14 mouse cellular contexts compared by ENCODE assay signal in genomic region chr3:94610581-94610980, GRCm38 (mm10). TPM values are rescaled to one million over a fixed set of nuclear protein-coding genes. Genes with fewer than 3 reads are reported as not detected.
DNase-seq lines count a peak whose midpoint lies in the region; ATAC-seq lines count a peak whose summit lies in the region.
"Had no signal": no experiment of that assay in that cellular context is flagged by ENCODE, and none has a peak within 500 bp of the region (broad histone marks: within the 10 kb centered on the region; RNA-seq: fewer than 3 reads in every experiment).

No protein-coding gene starts in this region.

- 81% methylated on average over 2 of the region's 2 CpGs for WGBS in heart, embryonic 11.5 days (ENCODE audit: insufficient replicate concordance)
- 83% methylated on average over 2 of the region's 2 CpGs for WGBS in heart, embryonic 10.5 days

- H3K4me1 ChIP-seq in heart, embryonic 11.5 days (ENCODE audit: control insufficient read depth, insufficient read depth, low read length) = peaks cover 13% of the 10 kb centered on the region
- H3K4me1 ChIP-seq in heart, embryonic 10.5 days = peaks cover 22% of the 10 kb centered on the region

- H3K27me3 ChIP-seq in heart, embryonic 11.5 days (ENCODE audit: control insufficient read depth, insufficient read depth, low read length) = no peaks in the 10 kb centered on the region
- no peaks in the 10 kb centered on the region for H3K27me3 ChIP-seq in heart, embryonic 10.5 days (ENCODE audit: insufficient read depth, poor library complexity, severe bottlenecking)

- H3K9me3 ChIP-seq in heart, embryonic 11.5 days (replicated peaks; ENCODE audit: control insufficient read depth, low read length) = no peaks in the 10 kb centered on the region
- no peaks in the 10 kb centered on the region for H3K9me3 ChIP-seq in heart, embryonic 10.5 days

- DNase-seq in heart, adult 8-10 months (ENCODE audit: low spot score) = peak; percentile 41
- DNase-seq in NIH3T3 (ENCODE audit: low read depth) = peak; percentile 81
- peak; percentile 50 to 54 for DNase-seq in adrenal gland, postnatal 36 days
- DNase-seq in heart, embryonic 10.5 days (ENCODE audit: low spot score) = peak; percentile 59
- no peak for DNase-seq in layer of hippocampus, adult 9-10 months (ENCODE audit: low spot score)
- DNase-seq in thymus, adult 18-20 months = no peak
- DNase-seq: cerebellum, adult 9-10 months; spleen, adult 18-20 months had no signal

- no peak overlapping the region for H3K4me3 ChIP-seq in heart, embryonic 11.5 days (ENCODE audit: low read depth, low read length)
- H3K4me3 ChIP-seq in heart, embryonic 10.5 days = no peak overlapping the region

- no peaks in the 10 kb centered on the region for H3K36me3 ChIP-seq in heart, embryonic 11.5 days (ENCODE audit: control insufficient read depth, insufficient read depth, low read length)
- H3K36me3 ChIP-seq in heart, embryonic 10.5 days = no peaks in the 10 kb centered on the region; the same call in 1 of the 2 replicates

- H3K9ac ChIP-seq in heart, embryonic 11.5 days (ENCODE audit: low read depth, low read length) = no peak overlapping the region

- no peak overlapping the region for H3K4me2 ChIP-seq in heart, embryonic 11.5 days
- H3K4me2 ChIP-seq: midbrain, embryonic 11.5 days had no signal

- no peak overlapping the region for H3K27ac ChIP-seq in heart, embryonic 11.5 days (ENCODE audit: low read depth, low read length)
- no peak overlapping the region for H3K27ac ChIP-seq in heart, embryonic 10.5 days

- no peak for ATAC-seq in heart, embryonic 11.5 days (replicated peaks; ENCODE audit: insufficient number of reproducible peaks, low FRiP score, low TSS enrichment)

RNA-seq across cellular contexts. Expression of gene Snx27, which starts 28.1 kb away (rescaled TPM):
- total RNA-seq in heart, adult 8-10 months (2022) = 10 to 100 TPM; 24.8 to 29.0 (median 27.0) TPM
- polyA plus RNA-seq in heart, embryonic 11.5 days (2014; fragmentation: Nextera tagmentation; extraction: Ambion mirVana) = 21.2 and 23.7 TPM in 2 replicates
- total RNA-seq in adrenal gland, postnatal 36 days (2021) = 10 to 100 TPM; 44.6 to 45.2 TPM
- 32.2 and 41.3 TPM in 2 replicates for polyA plus RNA-seq in heart, embryonic 10.5 days (2016; fragmentation: Nextera tagmentation; extraction: Ambion mirVana)

RNA-seq across cellular contexts. Expression of gene Gm10972, which starts 32.3 kb away (rescaled TPM):
- total RNA-seq in heart, adult 8-10 months (2022) = not detected
- not detected in 2 replicates for polyA plus RNA-seq in heart, embryonic 11.5 days (2014; fragmentation: Nextera tagmentation; extraction: Ambion mirVana)
- not detected for total RNA-seq in adrenal gland, postnatal 36 days (2021)
- polyA plus RNA-seq in heart, embryonic 10.5 days (2016; fragmentation: Nextera tagmentation; extraction: Ambion mirVana) = not detected in 2 replicates
- total RNA-seq: layer of hippocampus, postnatal 25 days had no signal
- polyA plus RNA-seq: liver, embryonic 16.5 days; midbrain, embryonic 11.5 days; neural tube, embryonic 14.5 days; urinary bladder, adult 2 months had no signal

RNA-seq across cellular contexts. Expression of gene Tuft1, which starts 48.1 kb away (rescaled TPM):
- 1 to 10 TPM; 2.1 to 3.5 (median 2.4) TPM for total RNA-seq in heart, adult 8-10 months (2022)
- 8.7 and 10.5 TPM in 2 replicates for polyA plus RNA-seq in heart, embryonic 11.5 days (2014; fragmentation: Nextera tagmentation; extraction: Ambion mirVana)
- total RNA-seq in adrenal gland, postnatal 36 days (2021) = 10 to 100 TPM; 10.5 to 11.6 TPM
- 7.9 and 9.5 TPM in 2 replicates for polyA plus RNA-seq in heart, embryonic 10.5 days (2016; fragmentation: Nextera tagmentation; extraction: Ambion mirVana)

Comparison
In these comparisons a context has a peak if more than half of its experiments do, and no peak if none do; other contexts are left out.
1. DNase-seq: peak in heart, adult 8-10 months (single experiment), NIH3T3 (single experiment), adrenal gland, postnatal 36 days (2 of 2) and heart, embryonic 10.5 days (single experiment); none in layer of hippocampus, adult 9-10 months (single experiment) and thymus, adult 18-20 months (0 of 2).